Mouse (Mus musculus): ENCODE measurements around the gene Dhrs7c. TPM values are rescaled to one million over a fixed set of nuclear protein-coding genes. Genes with fewer than 3 reads are reported as not detected.

Gene Dhrs7c
- not detected in 2 replicates for polyA plus RNA-seq (2014; fragmentation: Nextera tagmentation; extraction: Ambion mirVana)

DNA sequence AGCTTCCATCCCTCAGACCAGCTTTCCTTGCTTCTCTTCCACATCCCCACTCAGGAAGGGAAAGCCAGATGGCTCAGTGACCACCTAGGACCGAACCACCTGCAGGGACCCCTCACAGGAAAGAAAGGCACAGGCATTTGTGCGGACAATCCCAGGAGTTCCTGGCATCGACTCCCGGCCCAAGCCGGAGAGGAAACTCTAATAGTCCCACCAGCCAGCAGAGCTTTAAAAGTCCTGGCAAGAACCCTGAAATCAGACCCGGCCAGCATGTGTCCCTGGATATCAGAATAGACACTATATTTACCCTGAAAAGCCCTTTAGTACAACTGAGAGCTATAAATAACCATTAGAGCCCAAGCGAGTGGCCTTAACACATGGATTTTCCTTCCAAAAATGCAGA lies at the start of gene Dhrs7c:
Gene Dhrs7c, plus strand, starts transcription at position 257 of the 400 bp plus-strand sequence.
- Histone ChIP-seq H3K4me1 (ENCODE audit: control insufficient read depth, insufficient read depth, low read length) (no peaks in the 10 kb centered on the region), H3K36me3 (replicated peaks; ENCODE audit: control insufficient read depth, insufficient read depth, low read depth, low read length) (no peaks in the 10 kb centered on the region), H3K27me3 (ENCODE audit: control insufficient read depth, insufficient read depth, low read length) (no peaks in the 10 kb centered on the region), H3K27ac (replicated peaks; ENCODE audit: low read depth, low read length) (no peak within 1 kb of the TSS), H3K9me3 (replicated peaks; ENCODE audit: control insufficient read depth, low read length) (no peaks in the 10 kb centered on the region), H3K4me2 (ENCODE audit: low read depth, low read length) (no peak within 1 kb of the TSS), H3K9ac (replicated peaks; ENCODE audit: low read length) (no peak within 1 kb of the TSS), H3K4me3 (ENCODE audit: low read depth, low read length) (no peak within 1 kb of the TSS)
- ATAC-seq (replicated peaks; ENCODE audit: insufficient number of reproducible peaks, low FRiP score, low TSS enrichment, low read depth) (no peak), DNase-seq (ENCODE audit: low spot score) (no peak)
- 71% methylated on average over 7 of the region's 7 CpGs for WGBS

DNA sequence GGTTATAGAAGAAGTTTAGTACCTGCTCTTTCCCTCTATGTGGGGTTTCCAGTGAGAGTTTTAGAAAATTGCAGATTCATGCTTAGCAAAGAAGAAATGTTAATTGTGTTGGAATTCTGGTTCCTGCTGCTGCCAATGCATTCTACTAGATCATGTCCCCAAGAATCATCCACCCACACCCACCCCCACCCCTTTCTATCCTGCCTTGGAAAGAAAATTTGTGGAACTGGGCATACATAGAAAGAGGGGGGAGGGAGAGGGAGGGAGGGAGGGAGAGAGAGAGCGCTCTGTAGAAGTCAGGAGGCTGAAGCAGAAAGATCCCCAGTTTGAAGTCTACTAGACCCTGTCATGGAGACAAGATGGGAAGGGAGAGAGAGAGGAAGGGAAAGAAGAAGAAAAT lies 41.7 kb upstream of the Dhrs7c start:
- Histone ChIP-seq H3K4me1 (ENCODE audit: control insufficient read depth, insufficient read depth, low read length) (no peaks in the 10 kb centered on the region), H3K4me2 (ENCODE audit: low read depth, low read length) (no peak overlapping the region), H3K9ac (replicated peaks; ENCODE audit: low read length) (no peak overlapping the region), H3K27ac (replicated peaks; ENCODE audit: low read depth, low read length) (no peak overlapping the region), H3K36me3 (replicated peaks; ENCODE audit: control insufficient read depth, insufficient read depth, low read depth, low read length) (no peaks in the 10 kb centered on the region), H3K9me3 (replicated peaks; ENCODE audit: control insufficient read depth, low read length) (no peaks in the 10 kb centered on the region), H3K4me3 (ENCODE audit: low read depth, low read length) (no peak overlapping the region), H3K27me3 (ENCODE audit: control insufficient read depth, insufficient read depth, low read length) (no peaks in the 10 kb centered on the region)
- WGBS: 94% methylated on average over 1 of the region's 1 CpGs
- DNase-seq (ENCODE audit: low spot score) (no peak), ATAC-seq (replicated peaks; ENCODE audit: insufficient number of reproducible peaks, low FRiP score, low TSS enrichment, low read depth) (no peak)

GRCm38 (mm10) chr11:67757373-67758167 lies 40.4 kb upstream of the Dhrs7c start:
- H3K4me3 ChIP-seq (ENCODE audit: low read depth, low read length): no peak overlapping the region
- no peak for DNase-seq (ENCODE audit: low spot score)
- ATAC-seq (replicated peaks; ENCODE audit: insufficient number of reproducible peaks, low FRiP score, low TSS enrichment, low read depth): no peak
- no peak overlapping the region for H3K27ac ChIP-seq (replicated peaks; ENCODE audit: low read depth, low read length)
- 73% methylated on average over 15 of the region's 15 CpGs for WGBS
- H3K27me3 ChIP-seq (ENCODE audit: control insufficient read depth, insufficient read depth, low read length): no peaks in the 10 kb centered on the region
- no peaks in the 10 kb centered on the region for H3K36me3 ChIP-seq (replicated peaks; ENCODE audit: control insufficient read depth, insufficient read depth, low read depth, low read length)
- H3K9me3 ChIP-seq (replicated peaks; ENCODE audit: control insufficient read depth, low read length): no peaks in the 10 kb centered on the region
- H3K4me2 ChIP-seq (ENCODE audit: low read depth, low read length): no peak overlapping the region
- no peak overlapping the region for H3K9ac ChIP-seq (replicated peaks; ENCODE audit: low read length)
- H3K4me1 ChIP-seq (ENCODE audit: control insufficient read depth, insufficient read depth, low read length): no peaks in the 10 kb centered on the region

- Histone ChIP-seq H3K27me3 (ENCODE audit: control insufficient read depth, insufficient read depth, low read length) (no peaks in the 10 kb centered on the region), H3K36me3 (replicated peaks; ENCODE audit: control insufficient read depth, insufficient read depth, low read depth, low read length) (no peaks in the 10 kb centered on the region), H3K9ac (replicated peaks; ENCODE audit: low read length) (no peak within 1 kb of the TSS), H3K4me2 (ENCODE audit: low read depth, low read length) (no peak within 1 kb of the TSS), H3K4me3 (ENCODE audit: low read depth, low read length) (no peak within 1 kb of the TSS), H3K27ac (replicated peaks; ENCODE audit: low read depth, low read length) (no peak within 1 kb of the TSS), H3K4me1 (ENCODE audit: control insufficient read depth, insufficient read depth, low read length) (no peaks in the 10 kb centered on the region), H3K9me3 (replicated peaks; ENCODE audit: control insufficient read depth, low read length) (no peaks in the 10 kb centered on the region)
- DNase-seq (ENCODE audit: low spot score): no peak
- ATAC-seq (replicated peaks; ENCODE audit: insufficient number of reproducible peaks, low FRiP score, low TSS enrichment, low read depth): no peak
- 82% methylated on average over 14 of the region's 14 CpGs for WGBS
Observed at GRCm38 (mm10) chr11:67771053-67771452, 26.9 kb upstream of the Dhrs7c start, which contains the start of gene Glp2r. TSS of gene Glp2r (minus strand) at chr11:67771153.

- ATAC-seq (replicated peaks; ENCODE audit: insufficient number of reproducible peaks, low FRiP score, low TSS enrichment, low read depth): no peak
Observed at GRCm38 (mm10) chr11:67771691-67772090, 26.3 kb upstream of the Dhrs7c start.

GRCm38 (mm10) chr11:67772577-67772976 lies 25.4 kb upstream of the Dhrs7c start:
- H3K27me3 ChIP-seq (ENCODE audit: control insufficient read depth, insufficient read depth, low read length): no peaks in the 10 kb centered on the region
- no peak overlapping the region for H3K9ac ChIP-seq (replicated peaks; ENCODE audit: low read length)
- H3K9me3 ChIP-seq (replicated peaks; ENCODE audit: control insufficient read depth, low read length): no peaks in the 10 kb centered on the region
- peak; percentile 73 for DNase-seq (ENCODE audit: low spot score)
- no peak overlapping the region for H3K4me2 ChIP-seq (ENCODE audit: low read depth, low read length)
- no peaks in the 10 kb centered on the region for H3K4me1 ChIP-seq (ENCODE audit: control insufficient read depth, insufficient read depth, low read length)
- no peak overlapping the region for H3K4me3 ChIP-seq (ENCODE audit: low read depth, low read length)
- ATAC-seq (replicated peaks; ENCODE audit: insufficient number of reproducible peaks, low FRiP score, low TSS enrichment, low read depth): no peak
- WGBS: 22% methylated on average over 8 of the region's 8 CpGs
- H3K36me3 ChIP-seq (replicated peaks; ENCODE audit: control insufficient read depth, insufficient read depth, low read depth, low read length): no peaks in the 10 kb centered on the region
- no peak overlapping the region for H3K27ac ChIP-seq (replicated peaks; ENCODE audit: low read depth, low read length)

More at GRCm38 (mm10) chr11:67771691-67772090, 26.3 kb upstream of the Dhrs7c start:
- Histone ChIP-seq H3K27me3 (ENCODE audit: control insufficient read depth, insufficient read depth, low read length) (no peaks in the 10 kb centered on the region), H3K27ac (replicated peaks; ENCODE audit: low read depth, low read length) (no peak overlapping the region), H3K4me3 (ENCODE audit: low read depth, low read length) (no peak overlapping the region), H3K9ac (replicated peaks; ENCODE audit: low read length) (no peak overlapping the region), H3K9me3 (replicated peaks; ENCODE audit: control insufficient read depth, low read length) (no peaks in the 10 kb centered on the region), H3K36me3 (replicated peaks; ENCODE audit: control insufficient read depth, insufficient read depth, low read depth, low read length) (no peaks in the 10 kb centered on the region), H3K4me2 (ENCODE audit: low read depth, low read length) (no peak overlapping the region), H3K4me1 (ENCODE audit: control insufficient read depth, insufficient read depth, low read length) (no peaks in the 10 kb centered on the region)
- no peak for DNase-seq (ENCODE audit: low spot score)
- WGBS: 77% methylated on average over 2 of the region's 2 CpGs

DNA sequence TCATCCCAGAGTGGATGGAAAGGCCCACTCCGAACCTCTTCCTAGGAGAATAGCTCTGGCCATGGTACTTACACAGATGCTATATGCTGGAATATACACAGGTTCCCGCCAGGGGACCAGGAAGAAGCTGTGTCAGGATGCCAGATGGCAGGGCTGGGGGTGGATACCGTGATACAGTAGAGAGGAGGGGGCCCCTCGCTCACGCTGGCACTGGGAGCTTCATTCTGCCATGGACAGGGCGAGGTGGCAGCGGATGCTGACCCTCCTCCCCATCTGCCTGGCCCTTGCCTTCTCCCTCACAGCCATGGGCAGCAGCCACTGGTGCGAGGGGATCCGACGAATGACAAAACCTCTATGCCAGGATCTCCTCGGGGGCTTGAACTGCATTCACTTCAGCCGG lies 23.6 kb upstream of the Dhrs7c start, which contains the start of gene Gsg1l2:
Gene Gsg1l2, plus strand, starts transcription at position 230 of the 400 bp plus-strand sequence.
- Histone ChIP-seq H3K9ac (replicated peaks; ENCODE audit: low read length) (no peak within 1 kb of the TSS), H3K4me1 (ENCODE audit: control insufficient read depth, insufficient read depth, low read length) (no peaks in the 10 kb centered on the region), H3K4me3 (ENCODE audit: low read depth, low read length) (no peak within 1 kb of the TSS), H3K27ac (replicated peaks; ENCODE audit: low read depth, low read length) (no peak within 1 kb of the TSS), H3K9me3 (replicated peaks; ENCODE audit: control insufficient read depth, low read length) (no peaks in the 10 kb centered on the region), H3K27me3 (ENCODE audit: control insufficient read depth, insufficient read depth, low read length) (no peaks in the 10 kb centered on the region), H3K4me2 (ENCODE audit: low read depth, low read length) (no peak within 1 kb of the TSS), H3K36me3 (replicated peaks; ENCODE audit: control insufficient read depth, insufficient read depth, low read depth, low read length) (no peaks in the 10 kb centered on the region)
- DNase-seq (ENCODE audit: low spot score): no peak
- ATAC-seq (replicated peaks; ENCODE audit: insufficient number of reproducible peaks, low FRiP score, low TSS enrichment, low read depth): no peak
- WGBS: 81% methylated on average over 12 of the region's 12 CpGs

GRCm38 (mm10) chr11:67790182-67790581 lies 7.8 kb upstream of the Dhrs7c start:
- Histone ChIP-seq H3K9me3 (replicated peaks; ENCODE audit: control insufficient read depth, low read length) (no peaks in the 10 kb centered on the region), H3K9ac (replicated peaks; ENCODE audit: low read length) (no peak overlapping the region), H3K4me1 (ENCODE audit: control insufficient read depth, insufficient read depth, low read length) (no peaks in the 10 kb centered on the region), H3K27ac (replicated peaks; ENCODE audit: low read depth, low read length) (no peak overlapping the region), H3K4me2 (ENCODE audit: low read depth, low read length) (no peak overlapping the region), H3K36me3 (replicated peaks; ENCODE audit: control insufficient read depth, insufficient read depth, low read depth, low read length) (no peaks in the 10 kb centered on the region), H3K4me3 (ENCODE audit: low read depth, low read length) (no peak overlapping the region), H3K27me3 (ENCODE audit: control insufficient read depth, insufficient read depth, low read length) (no peaks in the 10 kb centered on the region)
- DNase-seq (ENCODE audit: low spot score) (no peak), ATAC-seq (replicated peaks; ENCODE audit: insufficient number of reproducible peaks, low FRiP score, low TSS enrichment, low read depth) (no peak)
- 80% methylated on average over 11 of the region's 11 CpGs for WGBS

Measured in embryonic facial prominence, embryonic 11.5 days (tissue).